Mouse (Mus musculus) bone marrow, adult 2 months (tissue): ENCODE measurements at regions not wholly inside any gene's neighbourhood (a gene's known extent, or its start where the extent isn't known, plus 50 kb on each side); places are given as distances from the start of the nearest gene placed in this dataset.

Experiments
- H3K27ac ChIP-seq: fragments of 200-500 bp; 2 replicates; pipeline ENCODE4 v1.5.1; 2012; ENCODE audit warnings: low read depth, mild to moderate bottlenecking, control low read depth, inconsistent platforms, low read length; ENCODE audit not compliant: control insufficient read depth, poor library complexity, insufficient read depth
- H3K4me1 ChIP-seq: fragments of 200-500 bp; 2 replicates; pipeline ENCODE4 v1.6.1; 2011; ENCODE audit warnings: low read length; ENCODE audit not compliant: control insufficient read depth, insufficient read depth
- H3K4me3 ChIP-seq: fragments of 200-500 bp; replicated peaks from 2 replicates; pipeline ENCODE3; 2011; ENCODE audit warnings: mild to moderate bottlenecking, low read depth, low read length, control low read depth; ENCODE audit not compliant: control insufficient read depth
- CTCF ChIP-seq: fragments of 200-500 bp; IDR thresholded peaks from 2 replicates; pipeline ENCODE4 v1.5.1; 2011; ENCODE audit warnings: low read length, control low read depth; ENCODE audit not compliant: control insufficient read depth, insufficient read depth
- POLR2A ChIP-seq: fragments of 200-500 bp; IDR thresholded peaks from 2 replicates; pipeline ENCODE4 v1.6.1; 2011; ENCODE audit warnings: low read depth, mild to moderate bottlenecking, control low read depth, low read length, borderline replicate concordance; ENCODE audit not compliant: control insufficient read depth
- WGBS: fragments of 180-500 bp; shearing (Covaris S2); methylation state at CpG from one replicate; pipeline ENCODE4 v1.1.7; 2018; 5-methylcytosine and 5-hydroxymethylcytosine counted together

DNA sequence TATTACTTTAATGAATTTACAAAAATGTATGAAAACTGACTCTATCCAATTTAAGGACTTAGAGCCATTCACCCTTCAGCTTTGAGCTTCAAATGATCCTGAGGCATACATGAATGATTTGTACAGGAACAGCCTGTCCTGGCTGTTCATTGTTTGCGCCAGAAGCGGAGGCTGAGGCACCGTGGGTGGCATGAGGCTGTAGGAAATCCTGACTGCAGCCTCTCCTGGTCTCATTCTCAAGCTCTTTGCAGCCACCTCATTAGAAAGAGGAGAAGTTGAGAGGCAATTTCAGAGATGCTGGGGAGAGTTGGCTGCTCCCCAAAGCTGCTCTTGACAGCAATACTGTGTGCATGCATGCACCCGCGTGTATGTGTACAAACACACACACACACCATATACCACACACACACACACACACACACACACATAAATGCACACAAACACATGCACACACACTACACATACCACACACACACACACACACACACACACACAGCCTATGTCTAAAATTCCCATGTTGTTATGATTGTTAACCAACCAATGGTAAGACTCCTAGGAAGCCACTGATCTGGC, 434.9 kb upstream of the Btbd3 start:
- H3K4me3 ChIP-seq, result no peak overlapping the region
- WGBS, result 63% methylated on average over 5 of the region's 5 CpGs
- no peak overlapping the region for H3K27ac ChIP-seq
- TF ChIP-seq CTCF (no peak), POLR2A (no peak)
- H3K4me1 ChIP-seq, result no peaks in the 10 kb centered on the region

DNA sequence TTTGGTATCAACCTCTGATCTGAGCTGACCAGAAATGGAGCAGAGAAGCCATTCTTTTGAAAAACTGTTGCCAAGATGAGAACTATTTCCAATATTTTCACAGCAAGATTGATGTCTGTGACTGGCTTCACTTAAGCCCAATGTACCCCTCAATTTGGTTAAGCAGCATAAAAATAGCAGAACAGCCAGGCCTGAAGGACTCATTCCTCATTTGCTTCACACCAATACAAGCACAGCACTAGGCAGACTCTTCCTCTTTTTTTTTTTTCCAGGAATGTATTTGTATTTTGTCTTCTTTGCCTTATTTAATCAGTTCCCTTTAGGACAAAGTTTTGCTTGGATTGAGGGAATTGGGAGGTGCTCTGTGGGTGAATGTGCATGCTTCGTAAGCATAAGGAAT, 441.4 kb upstream of the Btbd3 start:
- Histone ChIP-seq H3K4me3 (no peak overlapping the region), H3K4me1 (no peaks in the 10 kb centered on the region), H3K27ac (no peak overlapping the region)
- WGBS, result 97% methylated on average over 1 of the region's 1 CpGs
- no peak for TF ChIP-seq POLR2A
- no peak for TF ChIP-seq CTCF

GRCm38 (mm10) chr2:137808401-137809230, 447.7 kb upstream of the Btbd3 start:
- Histone ChIP-seq H3K4me3 (no peak overlapping the region), H3K27ac (no peak overlapping the region), H3K4me1 (no peaks in the 10 kb centered on the region)
- no peak for TF ChIP-seq POLR2A
- TF ChIP-seq CTCF, result no peak
- 92% methylated on average over 13 of the region's 13 CpGs for whole genome bisulfite sequencing

DNA sequence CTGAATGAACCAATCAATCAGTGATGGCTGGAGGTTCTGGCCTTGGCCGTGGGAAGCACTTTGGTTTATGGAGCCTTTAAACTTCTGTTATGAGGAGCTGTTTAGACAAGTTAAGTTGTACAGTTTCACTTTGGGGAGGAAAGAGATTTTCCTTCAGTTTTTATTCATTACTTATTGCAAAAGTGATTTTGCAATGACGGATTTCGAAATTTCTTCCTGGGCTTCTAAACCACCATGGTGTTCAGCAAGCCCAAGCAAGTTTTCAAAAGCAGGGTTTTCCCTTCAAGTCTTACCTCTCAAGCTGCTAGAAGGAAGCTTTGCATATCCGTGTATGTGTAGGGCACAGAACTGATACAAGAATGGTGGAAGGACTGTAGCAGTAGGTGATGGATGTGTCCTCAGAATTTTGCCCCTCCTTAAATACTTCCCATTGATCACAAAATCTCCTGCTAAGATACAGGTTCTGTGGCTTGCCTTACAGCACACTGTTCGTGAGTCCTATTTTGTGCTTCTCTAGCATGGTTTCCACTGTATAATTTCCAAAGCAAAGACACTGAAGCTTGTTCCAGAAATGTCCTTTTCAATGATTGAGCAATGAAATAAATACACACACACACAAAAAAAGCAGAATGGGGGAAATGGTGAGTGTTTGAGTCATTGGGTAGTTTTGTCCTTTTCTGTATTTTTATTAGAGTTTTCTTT, 448.6 kb upstream of the Btbd3 start:
- WGBS, result 45% methylated on average over 5 of the region's 5 CpGs
- no peak overlapping the region for H3K27ac ChIP-seq
- H3K4me1 ChIP-seq, result no peaks in the 10 kb centered on the region
- no peak for TF ChIP-seq CTCF
- TF ChIP-seq POLR2A, result no peak
- no peak overlapping the region for H3K4me3 ChIP-seq

- H3K4me3 ChIP-seq, result no peak overlapping the region
- TF ChIP-seq CTCF (no peak), POLR2A (no peak)
- WGBS, result 80% methylated on average over 2 of the region's 2 CpGs
- no peaks in the 10 kb centered on the region for H3K4me1 ChIP-seq
- no peak overlapping the region for H3K27ac ChIP-seq
These were observed 461.5 kb upstream of the Btbd3 start for GRCm38 (mm10) chr2:137794841-137795240.

DNA sequence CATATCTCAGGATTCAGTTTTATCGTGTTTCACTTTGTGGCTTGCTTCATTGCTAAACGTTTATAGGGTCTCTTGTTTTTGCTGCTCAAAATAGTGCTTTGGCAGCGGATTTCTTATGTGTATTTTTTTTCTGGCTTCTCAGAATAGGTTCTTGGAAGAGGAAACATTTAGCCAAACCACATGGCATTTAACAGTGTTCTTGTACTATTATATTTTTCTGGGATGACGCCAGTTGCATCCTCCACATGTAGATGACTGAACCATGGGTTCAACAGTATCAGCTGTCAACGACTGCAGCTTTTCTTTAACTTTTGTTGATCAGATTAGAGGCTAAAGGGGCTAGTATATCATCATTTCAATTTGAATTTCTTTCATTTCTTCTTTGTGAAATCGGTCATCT, 472.3 kb upstream of the Btbd3 start:
- Histone ChIP-seq H3K4me3 (no peak overlapping the region), H3K27ac (no peak overlapping the region), H3K4me1 (no peaks in the 10 kb centered on the region)
- WGBS, result 72% methylated on average over 6 of the region's 6 CpGs
- TF ChIP-seq CTCF (no peak), POLR2A (no peak)

GRCm38 (mm10) chr2:137777430-137777829, 478.9 kb upstream of the Btbd3 start:
- Histone ChIP-seq H3K4me3 (no peak overlapping the region), H3K27ac (no peak overlapping the region), H3K4me1 (no peaks in the 10 kb centered on the region)
- TF ChIP-seq CTCF (no peak), POLR2A (no peak)
- WGBS, result 51% methylated on average over 3 of the region's 3 CpGs

DNA sequence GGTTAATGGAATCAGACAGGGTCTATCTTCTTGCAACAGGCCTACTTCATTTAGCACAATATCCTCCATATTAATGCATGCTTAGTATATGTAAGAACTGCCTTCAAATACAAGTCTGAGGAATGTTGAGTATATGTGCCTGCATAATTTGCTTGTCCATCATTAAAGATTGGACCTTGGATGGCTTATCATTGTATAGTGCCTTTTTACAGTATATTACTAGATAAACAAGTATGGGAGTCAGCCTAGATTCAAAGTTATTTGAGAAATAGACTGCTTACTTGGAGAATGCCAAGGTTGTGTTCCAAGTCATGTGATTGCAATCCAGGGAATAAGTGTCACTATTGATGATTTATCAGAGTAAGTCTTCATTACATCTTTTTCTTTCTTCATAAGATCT, 491.6 kb upstream of the Btbd3 start:
- Histone ChIP-seq H3K27ac (no peak overlapping the region), H3K4me1 (no peaks in the 10 kb centered on the region), H3K4me3 (no peak overlapping the region)
- TF ChIP-seq CTCF (no peak), POLR2A (no peak)
